Mouse (Mus musculus): ENCODE results near the gene Dlgap4. TPM values are rescaled to one million over a fixed set of nuclear protein-coding genes. Genes with fewer than 3 reads are reported as not detected.

The Dlgap4 gene
- polyA plus RNA-seq, 2 experiments = 94.1 to 100 TPM

- Histone ChIP-seq H3K36me3 (ENCODE audit: control insufficient read depth, insufficient read depth, low read length) (no peaks in the 10 kb centered on the region), H3K4me2 (replicated peaks; ENCODE audit: low read depth, low read length, severe bottlenecking) (no peak overlapping the region), H3K4me3 (replicated peaks; ENCODE audit: low read length) (no peak overlapping the region), H3K9ac (ENCODE audit: low read depth, low read length, severe bottlenecking) (no peak overlapping the region), H3K4me1 (ENCODE audit: control insufficient read depth, insufficient read depth, low read length) (peaks cover 45% of the 10 kb centered on the region), H3K9me3 (ENCODE audit: control insufficient read depth, low read length) (no peaks in the 10 kb centered on the region), H3K27me3 (ENCODE audit: control insufficient read depth, insufficient read depth, low read length) (no peaks in the 10 kb centered on the region), H3K27ac (replicated peaks; ENCODE audit: low read depth, low read length) (no peak overlapping the region)
- ATAC-seq (ENCODE audit: low FRiP score, low read depth) (no peak), DNase-seq (ENCODE audit: low spot score) (no peak)
- WGBS = 73% methylated on average over 4 of the region's 4 CpGs
- TF ChIP-seq POLR2A (IDR thresholded peaks at IDR 0.05; ENCODE audit: borderline replicate concordance, extremely low read depth, insufficient read depth, insufficient read length) = no peak
Measured at GRCm38 (mm10) chr2:156724871-156725270, 111.4 kb downstream of the Dlgap4 start.

GRCm38 (mm10) chr2:156726344-156726743, 112.8 kb downstream of the Dlgap4 start:
- H3K9me3 ChIP-seq (ENCODE audit: control insufficient read depth, low read length) = no peaks in the 10 kb centered on the region
- ATAC-seq (ENCODE audit: low FRiP score, low read depth) (no peak), DNase-seq (ENCODE audit: low spot score) (peak; percentile 56)
- no peak overlapping the region; the same call in 1 of the 2 replicates for H3K4me2 ChIP-seq (replicated peaks; ENCODE audit: low read depth, low read length, severe bottlenecking)
- 33% methylated on average over 7 of the region's 7 CpGs for WGBS
- TF ChIP-seq POLR2A (IDR thresholded peaks at IDR 0.05; ENCODE audit: borderline replicate concordance, extremely low read depth, insufficient read depth, insufficient read length) = no peak
- no peak overlapping the region for H3K9ac ChIP-seq (ENCODE audit: low read depth, low read length, severe bottlenecking)
- H3K4me1 ChIP-seq (ENCODE audit: control insufficient read depth, insufficient read depth, low read length) = peaks cover 47% of the 10 kb centered on the region
- H3K4me3 ChIP-seq (replicated peaks; ENCODE audit: low read length) = no peak overlapping the region
- no peaks in the 10 kb centered on the region for H3K27me3 ChIP-seq (ENCODE audit: control insufficient read depth, insufficient read depth, low read length)
- H3K27ac ChIP-seq (replicated peaks; ENCODE audit: low read depth, low read length) = peak overlapping the region; percentile 35
- H3K36me3 ChIP-seq (ENCODE audit: control insufficient read depth, insufficient read depth, low read length) = no peaks in the 10 kb centered on the region

GRCm38 (mm10) chr2:156726878-156727277, 113.4 kb downstream of the Dlgap4 start:
- Histone ChIP-seq H3K27ac (replicated peaks; ENCODE audit: low read depth, low read length) (peak overlapping the region; percentile 35; the same call in 1 of the 2 replicates), H3K4me2 (replicated peaks; ENCODE audit: low read depth, low read length, severe bottlenecking) (no peak overlapping the region), H3K9me3 (ENCODE audit: control insufficient read depth, low read length) (no peaks in the 10 kb centered on the region), H3K4me3 (replicated peaks; ENCODE audit: low read length) (no peak overlapping the region), H3K4me1 (ENCODE audit: control insufficient read depth, insufficient read depth, low read length) (peaks cover 47% of the 10 kb centered on the region), H3K36me3 (ENCODE audit: control insufficient read depth, insufficient read depth, low read length) (no peaks in the 10 kb centered on the region), H3K27me3 (ENCODE audit: control insufficient read depth, insufficient read depth, low read length) (no peaks in the 10 kb centered on the region), H3K9ac (ENCODE audit: low read depth, low read length, severe bottlenecking) (no peak overlapping the region)
- WGBS = 63% methylated on average over 3 of the region's 3 CpGs
- TF ChIP-seq POLR2A (IDR thresholded peaks at IDR 0.05; ENCODE audit: borderline replicate concordance, extremely low read depth, insufficient read depth, insufficient read length) = no peak
- DNase-seq (ENCODE audit: low spot score) = no peak
- ATAC-seq (ENCODE audit: low FRiP score, low read depth) = no peak

GRCm38 (mm10) chr2:156729537-156730469, 116.3 kb downstream of the Dlgap4 start:
- no peak for TF ChIP-seq POLR2A (IDR thresholded peaks at IDR 0.05; ENCODE audit: borderline replicate concordance, extremely low read depth, insufficient read depth, insufficient read length)
- H3K4me1 ChIP-seq (ENCODE audit: control insufficient read depth, insufficient read depth, low read length) = peaks cover 33% of the 10 kb centered on the region
- no peaks in the 10 kb centered on the region for H3K9me3 ChIP-seq (ENCODE audit: control insufficient read depth, low read length)
- H3K4me2 ChIP-seq (replicated peaks; ENCODE audit: low read depth, low read length, severe bottlenecking) = no peak overlapping the region
- DNase-seq (ENCODE audit: low spot score) (no peak), ATAC-seq (ENCODE audit: low FRiP score, low read depth) (no peak)
- no peak overlapping the region for H3K27ac ChIP-seq (replicated peaks; ENCODE audit: low read depth, low read length)
- no peak overlapping the region for H3K4me3 ChIP-seq (replicated peaks; ENCODE audit: low read length)
- no peak overlapping the region for H3K9ac ChIP-seq (ENCODE audit: low read depth, low read length, severe bottlenecking)
- H3K27me3 ChIP-seq (ENCODE audit: control insufficient read depth, insufficient read depth, low read length) = no peaks in the 10 kb centered on the region
- H3K36me3 ChIP-seq (ENCODE audit: control insufficient read depth, insufficient read depth, low read length) = no peaks in the 10 kb centered on the region
- WGBS = 63% methylated on average over 9 of the region's 10 CpGs

- no peak overlapping the region for H3K4me3 ChIP-seq (replicated peaks; ENCODE audit: low read length)
- H3K36me3 ChIP-seq (ENCODE audit: control insufficient read depth, insufficient read depth, low read length) = no peaks in the 10 kb centered on the region
- WGBS = 77% methylated on average over 12 of the region's 12 CpGs
- TF ChIP-seq POLR2A (IDR thresholded peaks at IDR 0.05; ENCODE audit: borderline replicate concordance, extremely low read depth, insufficient read depth, insufficient read length) = no peak
- DNase-seq (ENCODE audit: low spot score) (no peak), ATAC-seq (ENCODE audit: low FRiP score, low read depth) (no peak)
- H3K9me3 ChIP-seq (ENCODE audit: control insufficient read depth, low read length) = no peaks in the 10 kb centered on the region
- H3K27me3 ChIP-seq (ENCODE audit: control insufficient read depth, insufficient read depth, low read length) = no peaks in the 10 kb centered on the region
- H3K9ac ChIP-seq (ENCODE audit: low read depth, low read length, severe bottlenecking) = no peak overlapping the region
- H3K4me1 ChIP-seq (ENCODE audit: control insufficient read depth, insufficient read depth, low read length) = peaks cover 34% of the 10 kb centered on the region
- no peak overlapping the region for H3K27ac ChIP-seq (replicated peaks; ENCODE audit: low read depth, low read length)
- H3K4me2 ChIP-seq (replicated peaks; ENCODE audit: low read depth, low read length, severe bottlenecking) = no peak overlapping the region
Measured at GRCm38 (mm10) chr2:156730501-156730921, 117.0 kb downstream of the Dlgap4 start.

Measured in limb, embryonic 14.5 days (tissue).